Mouse (Mus musculus): ENCODE measurements at regions not wholly inside any gene's neighbourhood (a gene's known extent, or its start where the extent isn't known, plus 50 kb on each side); places are given as distances from the start of the nearest gene placed in this dataset.

- Histone ChIP-seq H3K4me3 (ENCODE audit: low read depth, low read length) (no peak overlapping the region), H3K4me2 (ENCODE audit: low read depth, low read length) (no peak overlapping the region), H3K27me3 (ENCODE audit: control insufficient read depth, insufficient read depth, low read length) (no peaks in the 10 kb centered on the region), H3K27ac (ENCODE audit: low read depth) (no peak overlapping the region), H3K36me3 (replicated peaks; ENCODE audit: control insufficient read depth, insufficient read depth, low read length) (no peaks in the 10 kb centered on the region), H3K4me1 (ENCODE audit: control insufficient read depth, insufficient read depth) (no peaks in the 10 kb centered on the region), H3K9me3 (replicated peaks; ENCODE audit: control insufficient read depth, low read length) (no peaks in the 10 kb centered on the region), H3K9ac (replicated peaks; ENCODE audit: low read depth, low read length) (no peak overlapping the region)
- TF ChIP-seq EP300 (IDR thresholded peaks at IDR 0.05; ENCODE audit: low read depth): no peak
- 0 out of 2 replicates have a peak, but pooled peaks have one; percentile 22 for TF ChIP-seq CTCF (IDR thresholded peaks at IDR 0.05; ENCODE audit: low read depth)
- DNase-seq (ENCODE audit: low spot score) (no peak), ATAC-seq (ENCODE audit: insufficient read depth, low read depth) (no peak)
- WGBS: 35% methylated on average over 3 of the region's 3 CpGs
Measured at GRCm38 (mm10) chr15:20135893-20136570, 313.0 kb upstream of the Cdh12 start.

- Histone ChIP-seq H3K4me2 (ENCODE audit: low read depth, low read length) (no peak overlapping the region), H3K27ac (ENCODE audit: low read depth) (no peak overlapping the region), H3K4me3 (ENCODE audit: low read depth, low read length) (no peak overlapping the region), H3K4me1 (ENCODE audit: control insufficient read depth, insufficient read depth) (no peaks in the 10 kb centered on the region), H3K27me3 (ENCODE audit: control insufficient read depth, insufficient read depth, low read length) (no peaks in the 10 kb centered on the region), H3K9me3 (replicated peaks; ENCODE audit: control insufficient read depth, low read length) (no peaks in the 10 kb centered on the region), H3K9ac (replicated peaks; ENCODE audit: low read depth, low read length) (no peak overlapping the region), H3K36me3 (replicated peaks; ENCODE audit: control insufficient read depth, insufficient read depth, low read length) (no peaks in the 10 kb centered on the region)
- DNase-seq (ENCODE audit: low spot score): no peak
- TF ChIP-seq CTCF (IDR thresholded peaks at IDR 0.05; ENCODE audit: low read depth): no peak
- TF ChIP-seq EP300 (IDR thresholded peaks at IDR 0.05; ENCODE audit: low read depth): no peak
- no peak for ATAC-seq (ENCODE audit: insufficient read depth, low read depth)
- 65% methylated on average over 3 of the region's 3 CpGs for WGBS
Measured at GRCm38 (mm10) chr15:20151910-20152309, 297.2 kb upstream of the Cdh12 start.
